Mouse (Mus musculus) kidney, postnatal 25 days (tissue): Measurements from ENCODE around the gene C2cd4a.
A peak's percentile ranks its signal among the peaks of the same experiment; 100 is the strongest.

ENCODE experiments used
- DNase-seq, 2 experiments: peaks; one replicate each; pipeline ENCODE4 v3.0.0; 2021; ENCODE audit warnings: mixed read lengths in 2 of 2

C2cd4a gene

GRCm38 (mm10) chr9:67832046-67832605, at the start of gene C2cd4a:
Gene C2cd4a, minus strand, starts transcription at chr9:67832330.
- DNase-seq, result peak; percentile 31 to 62

DNA sequence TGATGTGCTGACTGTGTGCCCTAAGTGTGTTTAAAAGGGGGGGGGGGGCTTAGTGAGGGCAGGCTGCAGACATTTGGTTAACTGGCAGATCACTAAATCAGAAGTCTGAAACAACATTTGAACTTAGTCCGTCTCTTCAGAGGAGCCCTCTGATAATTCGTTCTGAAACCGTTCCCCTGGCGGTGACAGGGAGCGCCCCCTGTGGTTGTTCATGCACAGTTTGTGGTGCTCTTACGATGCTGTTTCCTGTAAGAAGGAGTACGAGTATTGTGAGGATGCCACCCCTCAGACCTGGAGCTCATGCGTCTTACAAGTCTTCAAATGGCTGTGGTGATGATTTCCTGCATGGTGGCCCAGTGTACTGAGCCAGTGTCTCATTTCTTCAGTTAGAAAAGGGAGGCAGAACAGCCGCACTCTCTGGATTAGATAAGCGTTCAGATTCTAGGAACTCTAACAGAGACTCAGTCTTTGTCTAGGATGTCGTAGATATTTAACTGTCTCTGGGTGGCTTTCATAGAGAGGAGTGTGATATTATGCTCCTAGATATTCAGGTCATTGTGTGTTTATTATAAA, 46.2 kb upstream of the C2cd4a start:
- no peak for DNase-seq

GRCm38 (mm10) chr9:67877081-67877718, 45.1 kb upstream of the C2cd4a start:
- DNase-seq, result no peak

DNA sequence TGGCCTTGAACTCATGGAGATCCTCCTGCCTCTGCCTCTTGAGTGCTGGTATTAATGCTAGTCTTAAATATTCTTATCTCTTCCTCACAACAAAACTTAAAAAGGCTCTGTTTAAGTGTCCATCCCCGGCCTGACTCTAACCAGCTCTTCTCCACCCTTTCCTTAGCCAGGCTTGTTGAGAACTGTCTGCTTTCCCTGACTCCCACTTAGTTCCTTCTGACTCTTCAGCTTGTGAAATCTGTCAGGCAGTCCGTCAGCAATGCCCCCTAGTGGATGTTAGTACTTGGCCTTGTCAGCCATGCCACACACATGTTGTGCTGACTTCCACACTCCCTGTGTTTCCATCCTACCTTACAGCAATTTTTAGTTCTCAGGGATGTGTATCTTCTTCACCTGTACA, 43.2 kb upstream of the C2cd4a start:
- peak; percentile 48 to 65 for DNase-seq

DNA sequence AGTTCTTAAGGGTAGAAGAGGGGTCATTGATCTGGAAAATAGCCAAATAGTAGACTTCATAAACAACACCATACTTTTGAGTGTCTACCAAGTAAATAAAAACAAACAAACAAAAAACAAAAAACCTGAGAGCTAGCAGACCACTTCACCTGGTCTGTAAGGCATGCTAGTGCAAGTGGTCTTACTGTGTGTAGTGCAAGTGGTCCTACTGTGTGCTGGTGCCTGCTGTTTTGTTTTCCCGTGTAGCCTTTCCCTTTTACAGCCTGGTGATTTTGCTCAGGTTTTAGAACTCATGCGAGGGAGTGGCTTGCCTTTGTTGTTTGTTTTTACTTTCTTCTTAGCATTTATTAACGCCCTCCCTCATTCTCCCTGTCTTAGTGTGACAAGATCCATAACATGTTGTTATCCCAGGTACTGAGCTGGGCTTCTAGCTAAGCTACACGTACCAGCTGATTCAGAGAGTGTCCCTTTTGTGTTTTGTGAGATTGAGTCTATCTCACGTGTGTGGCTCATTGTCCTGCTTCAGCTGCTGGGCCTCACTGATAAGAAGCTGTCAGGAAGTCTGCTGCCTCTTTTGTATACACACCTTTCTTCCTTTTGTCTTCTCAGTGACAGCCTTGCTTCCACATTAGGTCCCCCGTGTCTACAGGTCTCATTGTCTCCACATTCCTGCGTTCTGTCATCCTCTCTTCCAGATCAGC, 42.5 kb upstream of the C2cd4a start:
- DNase-seq, result no peak

GRCm38 (mm10) chr9:67869691-67870450, 37.7 kb upstream of the C2cd4a start:
- DNase-seq, result no peak

- no peak for DNase-seq
Measured at GRCm38 (mm10) chr9:67867411-67867810, 35.3 kb upstream of the C2cd4a start.

GRCm38 (mm10) chr9:67865411-67865810, 33.3 kb upstream of the C2cd4a start:
- peak; percentile 8 to 39 for DNase-seq

- no peak for DNase-seq
Measured at GRCm38 (mm10) chr9:67864011-67864410, 31.9 kb upstream of the C2cd4a start.

DNA sequence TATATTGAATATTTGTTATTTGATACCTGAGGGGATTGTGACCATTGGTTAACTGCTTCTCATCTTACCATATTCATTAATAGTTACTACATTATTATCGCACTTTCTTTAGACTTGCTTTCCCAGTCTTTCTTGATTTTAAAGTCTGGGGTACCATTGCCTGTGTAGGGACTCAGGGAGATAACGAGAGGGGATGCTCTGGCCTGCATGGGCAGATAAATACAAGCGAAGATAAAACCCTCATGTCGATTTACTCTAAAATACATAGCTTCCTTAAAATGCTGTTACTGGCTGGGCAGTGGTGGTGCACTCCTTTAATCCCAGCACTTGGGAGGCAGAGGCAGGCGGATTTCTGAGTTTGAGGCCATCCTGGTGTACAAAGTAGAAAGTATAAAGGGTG, 31.2 kb upstream of the C2cd4a start:
- no peak for DNase-seq

DNA sequence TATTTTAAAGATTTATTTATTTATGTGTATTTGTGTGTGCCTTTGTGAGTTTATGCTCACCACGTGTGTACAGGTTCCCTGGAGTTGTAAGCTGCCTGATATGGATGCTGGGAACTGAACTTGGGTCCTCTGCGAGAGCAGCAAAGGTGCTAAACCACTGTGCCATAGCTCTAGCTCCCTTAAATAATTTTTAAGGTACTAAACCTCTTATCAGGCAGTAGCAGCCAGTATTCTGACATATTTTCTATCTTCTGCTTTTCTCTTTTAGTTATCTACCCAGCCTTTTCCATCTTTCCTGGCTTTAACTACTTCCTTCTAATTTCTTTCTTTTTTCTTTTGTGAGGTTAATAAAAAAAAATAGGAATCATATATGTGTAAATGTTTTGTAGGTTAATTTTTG, 28.1 kb upstream of the C2cd4a start:
- no peak for DNase-seq

DNA sequence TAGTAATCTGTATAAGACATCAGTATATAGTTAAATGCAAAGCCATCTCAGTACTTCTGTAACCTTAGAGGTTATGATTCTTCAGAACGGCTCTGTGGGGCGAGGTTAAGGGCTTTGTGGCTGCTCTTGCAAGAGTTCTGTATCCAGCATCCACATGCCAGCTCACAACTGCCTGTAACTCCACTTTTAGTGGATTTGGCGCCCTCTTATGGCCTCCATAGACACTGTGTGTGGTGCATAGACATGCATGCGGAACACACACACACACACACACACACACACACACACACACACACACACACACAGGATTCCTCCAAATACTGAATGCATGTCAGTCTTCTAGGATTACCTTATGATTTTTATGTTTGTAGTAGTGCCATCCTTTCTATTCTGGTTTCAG, 19.0 kb upstream of the C2cd4a start:
- peak in 1 of 2 experiments; percentile 46 for DNase-seq

GRCm38 (mm10) chr9:67849846-67850245, 17.7 kb upstream of the C2cd4a start:
- DNase-seq, result no peak

- no peak for DNase-seq
Measured at GRCm38 (mm10) chr9:67849397-67849796, 17.3 kb upstream of the C2cd4a start.

DNA sequence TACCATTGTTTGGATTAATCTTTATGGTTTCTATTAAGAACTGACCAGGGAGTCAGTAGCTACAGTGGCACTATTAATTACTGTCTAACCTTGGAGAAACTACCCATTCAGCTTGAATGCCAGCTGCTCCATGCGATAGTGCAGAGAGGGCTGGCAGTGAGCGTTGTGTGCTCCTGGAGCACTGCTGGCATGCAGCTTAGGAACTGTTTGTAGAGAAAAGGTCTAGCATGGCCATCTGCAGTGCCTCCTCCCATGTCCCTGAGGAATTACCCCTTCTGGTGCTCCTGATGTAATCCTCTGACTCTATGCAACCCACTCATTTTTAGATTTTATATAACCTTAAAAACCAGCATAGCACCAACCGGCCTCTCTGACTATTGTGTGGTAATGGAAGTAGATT, 15.5 kb upstream of the C2cd4a start:
- no peak for DNase-seq

DNA sequence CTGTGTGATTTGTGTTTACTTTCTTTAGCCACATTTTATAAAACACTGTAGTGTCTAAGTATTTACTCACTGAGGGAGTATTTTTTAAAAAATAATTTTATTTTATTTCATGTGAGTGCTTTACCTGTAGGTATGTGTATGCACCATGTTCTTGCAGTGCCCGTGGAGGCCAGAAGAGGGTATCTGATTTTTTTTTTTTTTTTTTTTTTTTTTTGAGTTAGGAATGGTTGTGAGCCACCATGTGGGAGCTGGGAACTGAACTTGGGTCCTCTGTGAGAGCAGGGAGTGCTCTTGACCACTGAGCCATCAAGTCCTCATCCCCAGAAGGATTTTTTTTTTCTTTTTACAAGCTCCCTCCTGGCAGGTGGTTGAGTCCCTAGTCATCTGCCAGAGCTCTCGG, 14.0 kb upstream of the C2cd4a start:
- no peak for DNase-seq

DNA sequence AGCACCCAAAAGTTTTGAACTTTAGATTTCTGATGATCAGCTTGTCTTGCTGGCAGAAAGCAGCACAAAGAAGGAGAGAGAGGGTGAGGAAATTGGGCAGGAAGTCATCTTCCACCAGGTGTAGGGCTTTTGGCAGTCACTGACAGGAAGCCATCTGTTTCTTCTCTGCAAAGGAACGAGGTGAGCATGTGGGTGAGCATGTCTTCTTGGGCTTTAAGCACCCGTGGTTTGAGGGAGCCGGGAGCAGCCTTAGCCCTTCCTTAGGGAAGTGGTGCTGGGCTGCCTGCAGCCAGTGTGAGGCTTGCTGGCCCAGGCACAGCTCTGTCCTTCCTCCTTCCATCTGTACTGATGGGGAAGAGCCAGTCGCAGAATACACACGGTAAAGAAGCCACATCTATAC, 13.5 kb upstream of the C2cd4a start:
- no peak for DNase-seq

- DNase-seq, result no peak
Measured at GRCm38 (mm10) chr9:67845012-67845411, 12.9 kb upstream of the C2cd4a start.

DNA sequence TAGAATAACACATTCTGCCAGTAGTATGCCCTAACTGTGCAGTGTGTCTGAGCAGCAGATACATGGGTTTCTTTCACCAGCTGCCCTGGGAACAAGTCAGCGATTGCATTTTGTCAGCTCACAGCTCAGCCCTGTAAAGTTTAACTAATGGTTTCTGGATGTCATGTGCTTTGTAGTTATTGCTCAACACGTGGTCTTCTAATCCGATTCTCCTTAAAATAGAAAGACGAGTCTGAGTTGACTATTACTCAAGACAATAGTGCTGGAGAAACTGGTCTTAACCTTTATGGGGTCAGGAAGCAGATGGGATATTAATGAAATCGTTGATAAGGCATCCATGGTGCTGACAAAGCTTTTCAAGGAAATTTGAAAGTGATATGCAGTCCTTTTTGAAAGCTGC, 10.7 kb upstream of the C2cd4a start:
- no peak for DNase-seq

DNA sequence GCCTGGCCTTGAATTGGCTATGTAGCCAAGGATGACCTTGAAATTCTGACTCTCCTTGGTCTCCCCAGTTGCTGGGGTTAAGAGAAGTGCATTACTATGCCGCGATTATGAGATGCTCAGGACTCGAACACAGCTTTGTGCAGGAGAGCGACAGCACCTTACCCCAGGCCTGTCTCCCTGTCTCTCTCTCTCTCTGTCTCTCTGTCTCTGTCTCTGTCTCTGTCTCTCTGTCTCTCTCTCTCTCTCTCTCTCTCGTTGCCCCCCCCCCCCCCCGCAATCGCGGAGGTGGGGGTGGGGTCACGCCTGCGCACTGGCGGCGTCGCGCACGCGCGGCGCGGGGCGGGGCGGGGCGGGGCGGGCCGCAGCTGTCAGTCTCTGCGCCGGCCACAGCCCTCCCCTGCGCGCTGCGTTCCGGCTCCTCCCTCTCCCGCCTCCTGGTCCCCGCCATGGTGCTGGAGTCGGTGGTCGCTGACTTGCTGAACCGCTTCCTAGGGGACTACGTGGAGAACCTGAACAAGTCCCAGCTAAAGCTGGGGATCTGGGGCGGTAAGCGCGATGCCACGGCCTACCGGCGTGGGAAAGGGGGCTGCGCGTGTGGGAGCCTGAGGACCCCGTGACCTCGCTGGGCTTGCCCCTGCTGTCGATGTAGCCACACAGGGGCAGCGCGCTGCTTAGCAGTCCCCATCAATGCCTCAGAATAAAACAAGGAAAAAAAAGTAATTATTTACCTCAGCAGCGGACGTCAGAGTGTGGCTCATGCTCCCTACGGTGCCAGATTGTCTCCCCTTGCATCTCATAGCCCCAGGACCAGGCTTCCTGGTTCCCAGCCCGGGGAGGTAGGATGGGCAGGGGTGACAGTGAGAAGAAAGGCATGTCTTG, 8.1 kb upstream of the C2cd4a start, which contains the start of gene Vps13c:
Vps13c (plus strand) TSS at position 416 of the 879 bp plus-strand sequence.
- DNase-seq, result peak; percentile 81 to 90

- DNase-seq, result no peak
Measured at GRCm38 (mm10) chr9:67837311-67837710, 5.2 kb upstream of the C2cd4a start.

GRCm38 (mm10) chr9:67834535-67834934, 2.4 kb upstream of the C2cd4a start:
- no peak for DNase-seq
